Mouse (Mus musculus) right cerebral cortex, adult 2 months (tissue): ENCODE measurements around the gene Cryaa.
A peak's percentile ranks its signal among the peaks of the same experiment; 100 is the strongest.

Experiments
- DNase-seq, 2 experiments: peaks; one replicate each; pipeline ENCODE4 v3.0.0; 2021 to 2022; ENCODE audit warnings: low spot score in 2 of 2

Gene Cryaa

DNA sequence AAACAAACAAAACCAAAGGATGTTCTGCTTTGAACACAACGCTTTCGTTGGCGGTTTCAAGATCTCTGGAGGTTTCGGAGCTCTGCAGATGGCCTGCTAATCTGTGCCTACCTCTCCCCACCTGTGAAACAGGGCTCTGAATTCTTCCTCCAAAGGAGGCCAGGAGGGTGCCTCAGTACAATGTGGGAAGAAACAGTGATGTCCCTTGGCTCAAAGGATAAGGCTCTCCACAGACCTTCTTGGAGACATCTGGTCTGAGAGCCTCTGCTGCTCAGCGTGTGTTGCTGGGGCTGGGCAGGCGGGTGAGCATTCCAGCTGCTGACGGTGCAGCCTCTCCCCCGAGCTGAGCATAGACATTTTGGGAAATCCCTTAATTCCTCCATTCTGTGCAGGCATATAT, at the start of gene Cryaa:
TSS of gene Cryaa (plus strand) at position 301 of the 400 bp plus-strand sequence.
- DNase-seq = no peak

DNA sequence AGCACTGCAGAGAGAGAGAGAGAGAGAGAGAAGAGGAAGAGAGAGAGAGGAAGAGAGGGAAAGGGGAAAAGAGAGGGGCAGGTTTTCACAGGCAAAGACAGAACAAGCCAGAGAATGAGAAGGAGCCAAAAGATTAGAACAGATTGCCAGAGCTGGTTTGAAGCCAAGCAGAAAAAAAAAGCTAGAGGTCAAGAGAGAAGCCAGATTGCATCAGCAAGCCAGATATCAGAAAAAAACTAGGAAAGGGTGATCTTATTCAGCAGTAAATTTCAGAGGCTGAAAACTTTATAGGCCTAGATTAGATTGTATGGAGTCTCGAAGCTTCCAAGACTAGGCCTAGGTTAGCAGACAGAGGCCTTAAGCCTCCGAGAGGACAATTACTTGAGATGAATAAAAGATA, 49.6 kb upstream of the Cryaa start:
- DNase-seq = no peak

- DNase-seq = no peak
These were observed 46.4 kb upstream of the Cryaa start for GRCm38 (mm10) chr17:31631081-31631800.

DNA sequence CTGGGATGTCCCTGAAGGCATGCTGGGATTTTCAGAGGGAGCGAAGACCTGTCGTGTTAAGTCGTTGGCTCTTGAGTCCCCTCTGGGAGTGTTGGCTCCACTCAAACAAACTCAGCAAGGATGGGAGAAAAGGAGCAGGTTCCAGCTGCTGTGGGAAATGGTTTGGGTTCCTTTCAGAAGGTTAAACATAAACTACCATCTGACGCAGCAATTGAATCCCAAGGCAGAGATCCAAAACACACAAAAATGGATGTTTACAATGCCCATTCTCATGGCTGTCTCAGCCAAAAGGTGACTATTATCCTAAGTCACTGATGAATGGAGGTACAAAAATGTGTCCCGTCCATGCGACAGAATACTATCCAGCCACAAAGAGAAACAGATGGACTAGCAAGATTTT, 44.6 kb upstream of the Cryaa start:
- no peak for DNase-seq

GRCm38 (mm10) chr17:31634896-31635295, 42.7 kb upstream of the Cryaa start:
- no peak for DNase-seq

GRCm38 (mm10) chr17:31635781-31636180, 41.8 kb upstream of the Cryaa start:
- no peak for DNase-seq

DNA sequence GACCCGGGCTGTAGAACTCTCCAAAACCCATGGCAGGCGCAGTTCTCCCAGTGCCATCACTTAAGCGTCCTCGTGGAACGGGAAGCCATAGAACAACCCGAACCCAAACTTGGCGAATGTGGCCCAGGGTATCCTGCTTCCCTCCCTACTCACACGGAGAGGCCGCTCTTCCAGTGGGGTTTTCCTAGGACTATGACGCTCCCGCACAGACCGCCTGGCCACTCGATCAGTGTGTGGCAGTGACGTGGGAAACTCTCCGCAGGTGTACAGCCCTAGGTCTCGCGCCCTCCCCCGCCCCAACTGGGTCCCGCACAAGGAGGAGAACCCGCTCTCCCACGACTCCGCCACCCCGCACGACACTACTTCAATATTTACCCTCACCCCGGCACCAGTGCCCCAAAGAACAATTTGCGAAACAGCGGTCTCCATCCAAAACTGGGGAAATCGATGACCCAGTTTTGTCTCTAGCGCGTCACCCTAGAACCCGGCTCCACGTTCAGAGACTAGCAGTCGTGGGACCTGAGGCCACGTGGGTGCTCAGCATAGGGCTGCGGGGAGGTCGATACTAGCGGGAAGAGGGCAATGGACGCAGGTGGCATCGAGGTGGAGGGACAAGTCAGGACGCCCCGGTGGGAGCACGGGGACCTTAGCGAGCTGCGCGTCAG, 41.2 kb upstream of the Cryaa start:
- DNase-seq = no peak

GRCm38 (mm10) chr17:31636942-31637811, 40.4 kb upstream of the Cryaa start, which contains the start of gene Cbs:
Gene Cbs, minus strand, starts transcription at chr17:31637238.
- peak; percentile 39 to 60 for DNase-seq

DNA sequence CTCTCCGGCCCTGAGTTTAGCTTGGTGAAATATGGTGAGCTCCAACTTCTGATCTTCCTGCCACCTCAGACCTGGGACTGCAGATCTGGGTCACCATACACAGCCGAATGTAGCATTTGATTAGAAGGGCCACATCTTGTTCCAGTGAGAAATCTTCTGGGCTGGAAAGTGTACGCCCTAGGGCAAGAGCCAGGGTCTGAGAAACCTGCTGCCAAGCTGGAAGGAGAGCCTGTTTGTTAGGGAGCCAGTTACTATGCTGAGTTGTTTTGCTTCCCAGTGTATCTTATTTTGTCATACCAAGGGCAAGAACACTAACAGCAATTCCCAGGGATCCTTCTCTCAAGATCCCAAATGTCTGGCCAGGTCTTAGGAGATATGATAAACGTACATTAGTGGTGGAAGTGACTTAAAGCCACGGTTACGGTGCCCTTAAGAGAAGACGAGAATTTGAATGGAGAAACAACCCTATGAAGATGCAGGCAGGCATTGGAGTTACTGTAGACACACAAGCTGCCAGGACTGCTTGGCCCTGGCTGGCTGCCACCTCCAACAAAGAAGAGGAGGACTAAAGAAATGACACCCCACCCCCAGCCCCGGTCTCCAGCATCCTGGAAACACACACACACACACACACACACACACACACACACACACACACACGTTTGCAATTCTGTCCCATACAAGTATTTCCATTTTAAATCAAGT, 39.6 kb upstream of the Cryaa start:
- peak; percentile 64 to 66 for DNase-seq

DNA sequence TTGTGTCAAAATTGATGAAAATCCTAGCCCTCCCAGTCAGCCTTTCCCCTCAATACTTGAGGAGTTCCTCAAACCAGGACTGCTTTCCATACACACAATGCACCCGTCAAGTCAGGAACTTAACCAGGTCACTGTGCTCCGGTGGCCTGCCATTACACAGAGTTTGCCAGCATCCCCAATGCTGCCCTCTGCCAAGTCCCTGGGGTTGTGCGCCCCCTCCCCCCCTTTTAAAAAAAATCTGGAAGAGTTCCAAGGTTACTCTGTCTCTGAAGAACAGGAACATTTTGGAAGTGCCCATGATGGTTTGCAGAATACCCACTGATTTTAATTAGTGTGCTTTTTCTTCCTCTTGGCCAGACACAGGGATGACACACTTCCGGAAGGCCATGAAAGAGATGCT, 38.0 kb upstream of the Cryaa start:
- DNase-seq = no peak

DNA sequence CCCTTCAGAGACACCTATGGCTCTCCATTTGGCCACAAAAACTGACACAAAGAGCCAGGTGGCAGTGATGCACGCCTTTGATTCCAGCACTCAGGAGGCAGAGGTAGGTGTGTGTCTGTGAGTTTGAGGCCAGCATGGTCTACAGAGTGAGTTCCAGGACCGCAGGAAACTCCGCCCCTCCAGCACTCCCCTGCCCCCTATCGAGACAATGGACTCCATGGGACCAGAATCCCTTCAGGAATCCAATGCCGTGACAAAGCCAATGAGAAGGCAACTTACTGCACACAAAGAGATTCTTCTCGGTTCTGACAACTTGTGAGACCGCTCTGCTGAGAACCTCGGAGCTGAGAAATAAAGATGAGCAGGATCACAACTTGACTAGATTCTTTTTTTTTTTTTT, 35.3 kb upstream of the Cryaa start:
- DNase-seq = no peak

DNA sequence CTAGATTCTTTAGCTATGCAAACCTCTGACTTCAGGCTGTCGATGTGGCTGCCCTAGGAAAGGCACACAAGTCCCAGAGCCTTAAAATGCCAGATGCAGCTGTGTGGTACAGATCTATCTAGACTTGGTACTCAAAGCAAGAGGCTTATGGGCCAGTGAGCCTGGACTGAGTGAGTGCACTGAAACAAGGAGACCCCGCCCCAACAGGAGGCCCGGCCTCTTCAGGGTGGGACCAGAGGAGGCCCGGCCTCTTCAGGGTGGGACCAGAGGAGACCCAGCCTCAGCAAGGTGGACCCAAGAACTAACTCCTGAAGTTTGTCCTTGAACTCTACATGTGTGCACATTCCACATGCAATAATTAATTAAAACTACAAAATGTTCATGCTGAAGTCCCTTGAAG, 34.7 kb upstream of the Cryaa start:
- no peak for DNase-seq

DNA sequence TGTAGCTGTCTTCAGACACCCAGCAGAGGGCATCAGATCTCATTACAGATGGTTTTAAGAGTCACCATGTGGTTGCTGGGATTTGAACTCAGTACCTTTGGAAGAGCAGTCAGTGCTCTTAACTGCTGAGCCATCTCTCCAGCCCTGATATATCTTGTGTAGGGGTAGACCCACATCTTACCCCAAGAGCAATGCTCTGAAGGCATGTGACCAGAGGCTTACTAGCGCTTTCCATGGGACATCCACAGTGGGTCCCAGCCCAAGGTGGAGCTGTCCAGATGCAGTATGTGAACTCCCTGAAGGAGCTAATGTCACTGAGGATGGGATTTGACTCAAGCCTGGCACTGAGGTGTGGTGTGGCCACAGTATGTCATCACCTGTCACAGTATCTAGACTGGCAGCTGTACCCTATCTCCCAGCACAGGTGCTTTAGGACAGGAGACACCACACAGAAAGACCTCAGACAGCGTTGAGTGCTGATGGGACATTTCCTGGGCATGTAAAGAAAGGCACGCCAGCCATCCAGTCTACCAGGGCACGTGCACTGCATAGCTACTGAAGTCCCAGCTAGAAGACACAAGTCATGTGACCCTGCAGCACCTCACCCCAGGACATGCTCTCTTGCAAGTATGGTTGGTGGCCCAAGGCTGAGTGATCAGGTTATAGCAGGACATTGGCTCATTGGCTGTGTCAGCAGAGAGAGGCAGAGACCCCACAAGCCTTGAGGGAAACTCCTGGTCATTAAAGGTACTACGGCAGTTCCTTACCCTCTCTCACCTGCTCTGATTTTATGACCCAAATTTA, 31.2 kb upstream of the Cryaa start:
- no peak for DNase-seq

GRCm38 (mm10) chr17:31652152-31652551, 25.5 kb upstream of the Cryaa start:
- no peak for DNase-seq

DNA sequence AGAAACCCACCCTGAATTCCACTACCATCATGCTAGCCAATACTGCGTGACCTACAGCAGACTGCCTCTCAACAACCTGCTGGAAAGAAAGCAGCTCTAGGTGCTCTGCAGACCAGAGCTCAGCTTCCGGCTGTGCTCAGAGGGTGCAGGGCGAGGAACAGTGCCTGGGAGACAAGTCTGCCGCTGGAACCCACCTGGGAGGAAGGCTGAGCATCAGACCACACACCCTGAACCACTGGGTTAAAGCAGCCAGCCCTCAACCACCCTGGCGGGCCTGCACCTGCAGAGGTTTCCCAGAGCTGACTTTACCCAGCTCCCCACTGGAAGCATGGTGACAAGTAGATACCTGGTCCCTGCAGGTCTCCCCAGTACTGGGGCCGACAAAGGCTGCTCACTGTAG, 24.3 kb upstream of the Cryaa start:
- no peak for DNase-seq

GRCm38 (mm10) chr17:31655366-31655765, 22.2 kb upstream of the Cryaa start:
- no peak for DNase-seq

GRCm38 (mm10) chr17:31656682-31657081, 20.9 kb upstream of the Cryaa start:
- no peak for DNase-seq

DNA sequence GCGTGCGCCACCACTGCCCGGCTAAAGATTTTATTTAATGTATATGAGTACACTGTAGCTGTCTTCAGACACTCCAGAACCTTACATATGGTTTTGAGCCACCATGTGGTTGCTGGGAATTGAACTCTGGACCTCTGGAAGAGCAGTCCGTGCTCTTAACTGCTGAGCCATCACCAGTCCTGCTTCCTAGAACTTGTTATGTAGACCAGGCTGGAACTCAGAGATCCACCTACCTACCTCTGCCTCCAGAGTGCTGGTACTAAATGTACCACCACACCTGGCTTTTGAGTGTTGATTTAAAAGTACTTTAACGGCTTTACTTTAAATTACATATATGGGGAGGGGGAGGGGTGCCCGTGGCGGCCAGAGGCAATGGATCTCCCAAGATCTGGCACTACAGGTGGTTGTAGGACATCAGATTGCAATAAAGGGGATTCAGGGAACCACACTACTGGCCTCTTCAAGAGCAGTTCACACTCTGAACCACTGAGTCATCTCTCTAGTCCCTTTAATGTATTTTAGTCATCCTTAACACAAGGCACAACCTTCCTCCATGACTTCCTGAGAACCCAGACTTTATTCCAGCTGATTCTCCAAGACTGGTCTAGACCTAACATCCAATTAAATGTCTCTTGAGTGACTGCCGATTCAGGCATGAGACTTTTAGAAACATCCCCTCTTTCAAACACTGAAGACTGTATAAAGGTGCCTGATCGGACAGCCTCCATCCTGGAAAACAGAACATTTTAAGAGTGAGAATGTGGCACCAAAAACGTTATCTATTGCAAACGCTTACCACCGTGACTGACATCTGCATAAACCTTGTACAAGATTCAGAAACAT, 20.2 kb upstream of the Cryaa start:
- no peak for DNase-seq

DNA sequence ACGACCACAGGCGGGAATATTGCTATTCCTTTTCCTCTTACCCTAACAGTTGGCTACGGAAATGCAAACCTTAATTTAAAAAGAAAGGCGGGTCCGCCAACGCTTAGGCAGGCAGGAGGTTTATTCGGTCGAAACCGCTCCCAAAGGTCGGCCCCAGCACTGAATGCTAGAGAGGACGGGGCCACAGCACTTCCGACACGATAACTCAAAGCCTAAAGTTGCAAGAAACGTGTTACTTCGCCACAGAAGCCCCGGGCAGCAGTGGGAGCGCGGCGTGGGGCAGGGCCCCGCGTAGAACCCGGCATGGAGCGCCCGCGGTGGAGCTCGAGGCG, 19.5 kb upstream of the Cryaa start:
- DNase-seq = no peak

DNA sequence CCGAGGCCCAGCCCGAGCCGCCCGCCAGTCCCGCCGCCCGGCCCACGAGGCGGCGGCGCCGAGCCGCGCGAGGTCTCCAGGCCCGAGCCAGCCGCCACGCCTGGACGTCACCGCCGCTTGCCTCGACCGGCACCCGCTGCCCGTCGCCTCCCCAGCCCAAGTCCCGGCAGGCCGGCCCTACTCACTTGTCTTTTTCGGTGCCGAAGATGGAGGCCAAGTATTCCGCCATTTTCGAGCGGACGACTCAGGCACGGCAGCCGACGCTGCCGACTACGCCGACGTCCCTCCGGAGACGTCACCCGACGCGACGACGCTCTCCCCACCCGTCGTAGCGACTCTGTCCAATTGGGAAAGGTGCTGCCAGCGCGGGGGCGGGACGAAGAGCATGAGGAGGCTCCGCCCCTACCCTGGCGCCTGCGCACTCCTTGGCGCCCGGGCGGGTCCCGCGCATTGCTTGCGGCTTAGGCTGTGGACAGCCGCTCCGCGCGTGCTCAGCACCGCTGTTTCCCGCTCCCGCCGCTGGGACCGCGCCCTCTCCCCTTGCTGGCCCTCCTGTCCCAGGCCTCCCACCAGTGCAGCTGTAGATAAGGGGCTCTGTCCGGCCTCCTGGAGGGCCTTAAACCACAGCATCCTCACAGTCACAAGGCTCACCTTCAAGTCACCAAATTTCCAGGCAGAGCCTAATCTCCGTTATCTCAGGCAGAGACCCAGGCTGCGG, 19.0 kb upstream of the Cryaa start, which contains the start of gene U2af1:
TSS of gene U2af1 (minus strand) at position 425 of the 718 bp plus-strand sequence.
- peak; percentile 98 to 99 for DNase-seq
